Mouse (Mus musculus) kidney, postnatal 10 days (tissue): ENCODE measurements around the gene Usp36.

Experiments
- DNase-seq: peaks from one replicate; pipeline ENCODE4 v3.0.0; 2021; ENCODE audit warnings: mixed read lengths

Usp36 gene

DNA sequence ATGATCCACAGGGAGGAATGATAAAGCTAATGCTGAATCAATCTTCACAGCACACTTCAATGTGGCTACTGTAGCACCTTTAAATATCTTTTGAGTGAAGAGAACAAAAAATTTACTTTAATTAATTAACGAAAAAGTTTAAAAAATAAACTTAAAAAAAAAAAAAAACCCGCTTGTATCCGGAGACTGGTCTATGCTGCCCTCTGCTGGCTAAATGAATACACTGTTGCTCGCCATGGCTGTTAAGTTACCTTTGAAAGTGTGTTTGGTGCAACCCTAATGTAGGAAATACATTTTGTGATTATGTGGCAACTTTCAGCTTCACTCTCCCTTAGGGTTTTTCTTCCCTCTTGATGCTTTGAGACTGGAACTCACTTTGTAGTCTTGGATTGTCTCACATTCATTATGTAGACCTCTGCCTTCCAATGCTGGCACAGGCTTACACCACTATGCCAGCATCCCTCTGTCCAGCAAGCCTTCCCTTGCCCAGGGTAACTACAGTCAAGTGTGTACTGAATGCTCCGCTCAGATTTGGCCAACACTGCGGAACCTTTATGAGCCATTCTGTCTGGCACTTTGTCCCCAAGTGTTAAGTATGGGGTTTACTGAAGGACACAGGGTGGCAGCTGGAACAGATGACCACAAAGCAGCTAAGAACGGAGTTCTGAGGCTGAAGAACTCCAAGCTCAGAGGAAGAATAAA lies 69.3 kb downstream of the Usp36 start:
- peak; percentile 83 for DNase-seq

- DNase-seq = no peak
These were observed 71.0 kb downstream of the Usp36 start for GRCm38 (mm10) chr11:118219066-118219465.

GRCm38 (mm10) chr11:118216468-118216867 lies 73.6 kb downstream of the Usp36 start:
- DNase-seq = no peak

- no peak for DNase-seq
These were observed 74.1 kb downstream of the Usp36 start for GRCm38 (mm10) chr11:118215928-118216458.

- DNase-seq = no peak
These were observed 77.4 kb downstream of the Usp36 start for GRCm38 (mm10) chr11:118212636-118213112.

DNA sequence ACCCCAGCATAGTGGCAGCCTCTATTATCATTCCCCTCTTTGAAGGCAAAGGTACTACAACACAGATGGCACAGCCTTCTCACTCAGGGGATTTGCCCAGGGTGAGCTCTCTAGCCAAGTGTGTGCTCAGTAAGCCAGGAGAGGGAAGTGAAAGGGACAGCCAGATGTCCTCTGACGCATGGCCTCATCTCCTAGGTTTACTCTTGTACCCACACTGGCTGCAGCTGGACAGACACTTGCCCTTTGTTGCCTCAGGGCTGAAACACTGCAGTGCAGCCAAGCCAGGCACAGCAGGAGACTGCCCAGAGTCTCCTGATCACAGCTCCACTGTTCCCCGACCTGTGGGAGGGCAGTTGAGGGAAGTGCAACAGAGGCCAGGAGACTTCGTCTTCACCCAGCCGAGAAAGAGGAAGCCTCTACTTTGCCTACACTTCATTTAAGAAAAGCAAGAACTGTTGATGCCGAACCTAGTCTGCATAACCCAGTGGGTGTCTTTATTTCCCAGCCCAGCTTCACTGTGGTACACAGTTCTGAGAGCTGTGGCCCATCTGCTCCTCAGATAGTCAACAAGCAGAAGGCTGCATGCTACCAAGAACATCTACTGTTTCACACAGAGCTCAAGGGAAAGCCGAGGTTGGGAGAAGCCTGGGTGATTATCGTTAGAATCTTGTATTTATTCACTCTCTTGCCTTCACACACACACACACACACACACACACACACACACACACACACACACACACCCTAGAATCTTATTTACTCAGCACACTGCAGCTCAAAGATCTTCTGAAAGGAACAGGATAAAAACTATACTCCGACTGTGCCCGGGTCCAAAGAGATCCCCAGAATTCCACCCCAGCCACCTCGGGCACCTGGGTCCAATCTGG lies 78.1 kb downstream of the Usp36 start:
- peak; percentile 60 for DNase-seq

- DNase-seq = no peak
These were observed 79.1 kb downstream of the Usp36 start for GRCm38 (mm10) chr11:118210962-118211361.

DNA sequence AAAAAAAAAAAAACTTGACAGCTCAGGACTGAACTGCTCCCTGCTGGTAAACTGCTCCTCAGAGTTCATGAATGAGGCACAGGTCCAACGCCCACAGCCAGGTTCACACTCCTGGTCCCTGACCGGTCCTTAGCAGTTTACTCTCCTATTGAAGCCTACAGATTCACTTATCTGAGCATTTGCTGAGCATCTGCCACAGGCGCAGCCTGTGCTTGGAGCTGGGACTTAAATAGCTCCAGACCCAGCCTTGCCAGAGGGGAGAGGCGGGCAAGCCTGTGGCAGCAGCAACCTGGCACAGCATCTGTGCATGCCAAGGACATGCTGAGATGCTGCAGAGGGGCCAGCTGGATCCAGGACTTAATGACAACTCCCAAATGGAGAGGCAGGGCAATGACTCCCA lies 79.9 kb downstream of the Usp36 start:
- no peak for DNase-seq
